Mouse (Mus musculus) cerebellum, adult 18-20 months (tissue): ENCODE data around the gene Gm10271.

Experiments used
- DNase-seq, 2 experiments: peaks; one replicate each; pipeline ENCODE4 v3.0.0; 2021

Gene Gm10271

DNA sequence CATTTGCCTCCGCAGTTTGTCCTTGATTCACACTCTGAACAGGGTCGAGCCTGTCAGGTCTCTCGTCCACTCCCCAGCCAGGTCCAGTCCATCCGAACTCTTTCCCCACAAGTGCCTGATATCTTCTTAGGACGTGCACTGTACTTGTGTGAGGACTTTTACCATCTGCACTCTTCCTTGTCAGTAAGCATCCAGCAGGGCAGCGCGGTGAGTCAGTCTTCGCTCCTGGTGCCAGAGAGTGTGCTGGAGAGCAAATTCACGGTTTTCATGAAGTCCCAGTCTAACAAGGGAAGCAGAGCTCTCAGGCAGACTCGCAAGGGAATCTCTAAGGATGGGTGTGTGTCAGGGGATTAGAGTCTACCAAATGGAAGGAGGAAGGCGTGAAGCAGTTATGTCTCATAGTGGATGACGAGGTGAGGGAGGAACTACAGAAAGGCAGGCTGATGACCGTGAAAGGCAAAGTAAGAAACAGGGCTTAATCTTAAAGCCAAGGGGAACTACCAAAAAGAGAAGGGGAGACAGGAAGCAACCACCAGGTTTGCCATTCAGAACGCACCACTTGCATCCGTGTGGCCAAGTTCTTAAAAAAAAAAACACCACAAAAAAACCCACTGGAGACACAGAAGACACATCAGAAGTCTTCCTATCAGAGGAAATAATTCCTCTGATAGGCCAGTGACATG lies 40.8 kb downstream of the Gm10271 start:
- peak; percentile 24 to 25 for DNase-seq

- DNase-seq = no peak
Measured at GRCm38 (mm10) chr10:116930936-116931335, 41.5 kb downstream of the Gm10271 start.

DNA sequence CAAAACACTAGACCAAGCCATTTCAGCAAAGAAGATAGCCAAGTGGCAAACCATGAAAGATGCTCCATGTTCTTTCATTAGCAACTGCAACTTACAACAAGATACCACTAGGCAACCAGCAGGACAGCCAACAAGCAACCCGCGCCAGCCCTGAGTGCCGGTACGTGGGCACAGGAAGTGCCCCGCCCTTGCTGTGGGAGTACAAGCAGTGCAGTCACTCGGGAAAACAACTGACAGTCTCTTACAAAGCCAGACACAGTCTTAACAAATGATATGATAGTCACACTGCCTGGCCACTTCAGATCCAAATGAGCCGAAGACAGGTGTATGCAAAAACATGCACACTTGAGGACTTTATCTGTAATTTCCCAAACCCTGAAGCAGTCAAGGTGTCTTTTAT lies 41.9 kb downstream of the Gm10271 start:
- DNase-seq = no peak

DNA sequence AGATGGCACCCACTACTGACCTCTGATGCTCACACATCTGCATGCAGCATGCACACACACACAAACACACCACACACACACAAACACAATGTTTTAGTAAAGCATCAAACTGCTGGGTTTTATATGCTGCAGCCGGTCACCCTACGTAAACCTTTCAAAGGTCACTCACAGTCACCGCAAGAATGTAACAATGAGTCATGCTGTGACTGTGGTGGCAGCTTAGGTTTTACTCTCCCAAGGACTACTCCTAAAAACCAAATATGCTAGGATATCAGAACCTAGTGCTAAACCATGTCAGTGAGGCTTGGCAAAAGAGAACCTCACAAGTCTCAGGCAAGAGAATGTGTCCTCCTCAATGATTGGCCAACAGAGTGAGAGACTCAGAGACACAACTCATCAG lies 43.6 kb downstream of the Gm10271 start:
- no peak for DNase-seq

DNA sequence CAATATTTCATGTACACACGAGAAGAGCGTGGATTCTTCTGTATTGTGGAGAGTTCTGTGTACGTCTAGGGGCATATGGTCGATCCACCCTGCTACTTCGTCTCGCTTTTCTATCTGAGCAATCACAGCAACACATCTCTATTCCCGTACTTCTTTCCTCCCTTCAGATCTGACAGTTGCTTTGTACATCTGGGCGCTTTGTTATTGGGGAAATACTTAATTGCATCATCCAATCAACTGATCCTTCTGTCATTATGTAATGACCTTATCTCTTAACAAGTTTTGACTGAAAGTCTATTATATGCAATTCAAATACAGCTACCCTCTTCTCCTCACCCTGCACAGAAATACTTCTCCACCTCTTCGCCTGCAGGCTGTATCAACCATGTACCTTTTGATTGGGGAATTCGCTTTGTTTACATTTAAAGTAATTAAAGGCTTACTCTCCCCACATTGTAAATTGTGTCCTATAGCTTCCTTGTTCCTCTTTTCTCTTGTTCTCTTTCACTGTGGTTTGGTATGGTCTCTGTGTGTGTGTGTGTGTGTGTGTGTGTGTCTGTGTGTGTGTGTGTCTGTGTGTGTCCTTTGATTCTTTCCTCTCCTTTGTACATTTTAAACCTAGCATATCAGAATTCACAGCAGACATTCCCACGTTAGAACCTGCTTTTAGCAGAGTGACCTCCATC lies 45.8 kb downstream of the Gm10271 start:
- no peak for DNase-seq

DNA sequence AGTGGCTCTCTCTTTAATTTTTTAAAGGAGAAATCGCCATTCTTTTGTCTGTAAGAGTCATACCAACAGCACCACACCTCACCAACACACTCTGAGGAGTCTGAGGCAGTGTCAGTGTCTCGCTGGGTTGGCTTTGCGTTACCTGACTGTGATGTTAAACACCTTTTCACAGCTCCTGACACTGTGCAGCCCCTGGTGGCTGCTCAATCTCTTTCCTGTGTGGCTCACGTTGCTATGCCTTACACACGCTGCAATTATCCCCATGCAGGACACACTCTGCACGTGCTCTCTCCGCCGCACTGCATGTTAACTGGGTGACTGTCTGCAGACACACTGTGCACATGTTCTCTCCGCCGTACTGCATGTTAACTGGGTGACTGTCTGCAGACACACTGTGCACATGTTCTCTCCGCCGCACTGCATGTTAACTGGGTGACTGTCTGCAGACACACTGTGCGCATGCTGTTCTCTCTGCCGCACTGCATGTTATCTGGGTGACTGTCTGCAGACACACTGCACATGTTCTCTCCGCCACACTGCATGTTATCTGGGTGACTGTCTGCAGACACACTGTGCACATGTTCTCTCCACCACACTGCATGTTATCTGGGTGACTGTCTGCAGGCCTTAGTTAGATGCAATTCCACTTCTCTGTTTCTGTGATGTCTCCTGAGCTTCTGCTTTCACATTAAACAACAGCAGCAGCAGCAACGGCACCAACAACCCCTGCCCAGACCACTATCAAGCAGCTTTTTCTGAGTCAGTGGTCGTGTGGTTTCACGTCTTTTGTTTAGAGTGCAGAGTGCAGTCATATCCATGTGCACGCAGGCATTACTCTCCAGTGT lies 48.5 kb downstream of the Gm10271 start:
- DNase-seq = no peak

GRCm38 (mm10) chr10:116922161-116922560 lies 50.2 kb downstream of the Gm10271 start:
- DNase-seq = no peak

DNA sequence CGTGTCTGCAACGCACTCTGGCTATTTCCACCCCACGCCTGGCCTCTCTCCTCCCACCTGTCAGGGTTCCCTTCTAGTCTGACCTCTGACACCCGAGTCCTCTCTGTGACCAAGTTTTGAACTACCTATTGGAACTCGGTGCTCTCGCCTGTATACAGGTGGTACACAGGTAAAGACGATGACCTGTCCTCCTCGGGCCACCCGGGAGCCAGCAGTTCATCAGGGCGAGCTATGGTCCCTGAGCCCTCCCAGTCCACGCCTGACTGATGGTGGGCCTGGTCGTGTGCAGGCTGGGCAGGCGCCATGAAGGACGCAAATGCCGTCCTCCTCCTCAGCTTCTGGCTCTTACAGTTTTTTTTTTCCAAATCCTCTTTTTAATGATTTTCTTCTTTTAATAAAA lies 51.0 kb downstream of the Gm10271 start:
- no peak for DNase-seq

DNA sequence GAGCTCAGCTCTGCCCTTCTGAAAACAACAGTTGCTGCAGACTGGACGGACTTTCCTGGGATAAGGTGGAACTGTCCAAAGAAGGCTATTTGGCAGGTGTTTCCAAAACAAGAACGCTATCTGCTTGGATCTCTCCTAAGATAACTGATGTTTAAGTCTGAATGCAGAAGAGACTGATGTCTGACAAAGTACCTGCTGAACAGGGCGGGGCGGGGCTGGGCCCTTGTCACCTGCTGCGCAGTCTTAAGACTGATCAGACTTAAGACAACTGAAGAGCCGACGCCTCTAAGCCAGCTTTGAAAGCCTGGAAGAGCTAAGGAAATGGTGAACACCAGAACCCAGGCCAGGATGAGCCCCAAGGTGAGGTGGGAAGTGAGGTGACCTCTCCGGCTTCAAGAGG lies 51.8 kb downstream of the Gm10271 start:
- no peak for DNase-seq

DNA sequence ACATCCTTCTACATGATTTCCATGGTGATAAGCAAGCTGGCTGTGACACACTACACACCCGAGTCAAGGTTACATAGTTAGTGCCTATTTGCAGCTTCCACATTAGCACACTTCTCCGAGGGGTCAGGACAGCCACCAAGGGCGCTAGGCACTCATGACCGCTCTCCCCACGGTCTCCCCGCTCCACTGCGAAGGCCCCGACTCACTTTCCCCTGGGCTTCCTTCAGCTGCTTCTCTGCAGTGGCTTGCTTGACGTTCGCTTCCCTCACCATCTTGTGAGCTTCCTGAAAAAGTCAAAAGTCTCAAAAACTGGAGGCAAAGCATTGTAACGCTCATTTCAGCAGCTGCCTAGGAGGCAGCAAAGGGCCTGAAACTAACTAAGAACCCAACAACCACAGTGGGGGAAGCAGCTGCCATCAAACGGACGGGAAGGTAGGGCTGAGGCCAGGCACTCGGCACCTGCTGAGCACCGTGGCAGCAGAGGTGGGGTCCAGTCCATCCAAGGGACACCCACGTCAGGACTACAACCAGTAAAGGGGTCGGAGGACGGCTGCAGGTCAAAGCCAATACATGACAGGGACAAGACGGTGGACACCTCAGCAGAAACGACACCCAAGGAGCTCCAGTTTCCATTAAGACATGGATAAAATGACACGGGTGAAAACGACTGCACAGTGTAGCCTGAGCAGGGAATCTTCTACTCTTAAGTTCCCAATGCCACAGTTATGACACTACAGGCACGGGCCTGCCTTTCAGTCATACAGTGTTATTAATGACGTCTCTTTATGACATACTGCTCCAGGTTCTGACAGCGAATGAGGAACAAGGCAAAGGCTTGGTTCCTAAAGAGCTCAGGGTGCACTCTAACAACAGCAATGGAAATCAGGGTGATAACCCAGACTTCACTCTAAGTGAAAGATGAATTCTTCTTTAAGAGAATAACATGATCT lies 52.8 kb downstream of the Gm10271 start:
- DNase-seq = no peak

GRCm38 (mm10) chr10:116916581-116916980 lies 55.8 kb downstream of the Gm10271 start:
- no peak for DNase-seq

GRCm38 (mm10) chr10:116915286-116915685 lies 57.1 kb downstream of the Gm10271 start:
- no peak for DNase-seq

DNA sequence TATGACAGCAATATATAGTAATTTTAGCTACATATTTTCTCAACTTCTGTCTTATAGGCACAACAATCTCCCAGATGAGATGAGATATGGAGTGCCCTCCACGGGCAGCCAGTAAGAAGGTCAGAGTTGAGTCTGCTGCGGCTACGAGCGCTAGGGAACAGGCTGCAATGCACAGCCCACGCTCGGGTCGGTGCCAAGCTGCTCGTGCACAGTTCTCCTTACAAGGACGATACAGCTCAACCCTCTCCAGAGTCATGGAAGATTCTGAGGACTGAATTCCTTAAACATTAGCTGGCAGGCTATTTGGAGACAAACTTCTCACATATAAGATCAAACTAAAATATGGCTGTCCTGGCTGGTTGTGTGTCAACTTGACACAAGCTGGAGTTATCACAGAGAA lies 57.8 kb downstream of the Gm10271 start:
- DNase-seq = no peak

DNA sequence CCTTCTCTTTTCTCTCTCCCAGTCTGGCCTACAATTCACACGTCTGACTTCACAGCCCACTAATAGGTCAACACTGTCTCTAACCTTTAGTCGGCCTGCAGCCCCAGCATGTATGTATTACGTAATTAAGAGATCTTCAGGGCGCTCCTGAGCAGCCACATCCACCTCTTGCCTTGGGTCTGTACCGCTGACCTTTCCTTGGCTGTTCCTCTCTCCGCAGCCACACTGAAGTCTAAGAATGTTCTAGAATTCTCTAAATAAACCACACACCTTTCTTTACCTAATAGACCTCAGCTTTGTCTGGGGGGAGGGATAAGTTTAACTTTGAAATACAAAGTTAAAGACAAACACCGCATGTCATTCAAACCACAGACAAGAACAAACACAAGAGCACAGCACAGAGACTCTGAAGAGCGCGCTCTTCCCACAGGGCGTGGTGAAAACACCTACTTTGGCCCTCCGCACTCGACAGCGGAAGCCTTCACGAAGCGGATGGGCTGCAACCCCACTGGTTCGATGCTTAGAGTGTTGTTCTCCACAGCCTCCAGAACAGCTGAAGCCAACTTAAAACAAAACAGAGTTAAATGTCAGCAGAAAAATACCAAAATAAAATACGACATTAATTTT lies 58.6 kb downstream of the Gm10271 start:
- DNase-seq = no peak

- no peak for DNase-seq
Measured at GRCm38 (mm10) chr10:116912850-116913249, 59.6 kb downstream of the Gm10271 start.

DNA sequence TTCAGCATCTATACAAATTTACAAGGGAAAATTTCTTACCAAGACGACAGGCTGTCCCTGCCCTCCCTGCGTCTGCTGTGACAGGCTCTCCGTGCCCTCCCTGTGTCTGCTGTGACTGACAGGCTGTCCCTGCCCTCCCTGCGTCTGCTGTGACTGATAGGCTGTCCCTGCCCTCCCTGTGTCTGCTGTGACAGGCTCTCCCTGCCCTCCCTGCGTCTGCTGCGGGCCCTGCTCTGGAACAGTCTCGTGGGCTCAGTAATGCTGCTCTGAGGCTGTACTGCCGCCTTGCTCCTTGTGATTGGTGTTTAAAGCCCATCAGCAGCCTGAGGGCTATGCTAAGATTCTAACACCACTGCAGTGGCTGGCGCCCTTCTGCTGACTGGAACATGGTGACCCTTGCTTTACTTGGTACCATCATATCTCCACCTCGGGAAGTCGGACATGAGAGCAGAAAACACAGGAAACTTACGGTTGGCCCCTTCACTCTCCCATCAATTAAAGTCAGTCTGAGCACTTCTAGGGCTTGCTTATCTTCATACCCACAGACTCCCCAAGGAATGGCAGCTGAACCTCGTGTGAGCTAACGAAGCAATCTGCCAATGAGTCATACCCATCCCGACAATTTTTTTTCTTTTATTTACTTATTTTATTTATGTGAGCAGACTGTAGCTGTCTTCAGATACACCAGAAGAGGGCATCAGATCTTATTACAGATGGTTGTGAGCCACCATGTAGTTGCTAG lies 63.3 kb downstream of the Gm10271 start:
- no peak for DNase-seq
